Mouse (Mus musculus): Measurements from ENCODE around the gene Nfkb2.

Gene Nfkb2

DNA sequence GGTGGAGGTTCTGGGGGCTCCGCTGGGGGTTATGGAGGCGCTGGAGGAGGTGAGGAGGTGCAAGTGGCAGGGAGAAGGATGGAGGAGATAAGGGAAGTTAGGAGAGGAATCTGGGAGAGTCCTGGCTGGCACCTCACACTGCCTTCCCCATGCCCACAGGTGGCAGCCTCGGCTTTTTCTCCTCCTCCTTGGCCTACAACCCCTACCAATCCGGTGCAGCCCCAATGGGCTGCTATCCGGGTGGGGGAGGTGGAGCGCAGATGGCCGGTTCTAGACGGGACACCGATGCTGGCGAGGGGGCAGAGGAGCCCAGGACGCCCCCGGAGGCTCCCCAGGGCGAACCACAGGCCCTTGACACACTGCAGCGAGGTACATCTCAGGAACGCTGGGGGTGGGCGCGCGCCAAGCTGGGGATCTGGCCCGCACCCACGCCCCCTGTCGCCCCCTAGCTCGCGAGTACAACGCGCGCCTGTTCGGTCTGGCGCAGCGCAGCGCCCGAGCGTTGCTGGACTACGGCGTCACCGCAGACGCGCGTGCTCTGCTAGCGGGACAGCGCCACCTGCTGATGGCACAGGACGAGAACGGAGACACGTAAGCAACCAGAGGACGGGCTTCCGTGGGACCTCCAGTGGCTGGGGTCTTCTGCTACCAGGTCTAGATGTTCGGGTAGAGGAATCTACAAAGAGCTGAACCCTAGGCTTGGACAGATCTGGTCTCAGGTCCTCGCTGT lies 4.8 kb downstream of the Nfkb2 start:
- in situ Hi-C loops (cut with MseI, MboI) = no loop called here

- in situ Hi-C loops (cut with MseI, MboI) = no loop called here
Observed at GRCm38 (mm10) chr19:46309651-46310305, 5.7 kb downstream of the Nfkb2 start.

GRCm38 (mm10) chr19:46310312-46310865 lies 6.3 kb downstream of the Nfkb2 start:
- in situ Hi-C loops (cut with MseI, MboI) = no loop called here

- in situ Hi-C loops (cut with MseI, MboI) = no loop called here
Observed at GRCm38 (mm10) chr19:46311341-46311740, 7.2 kb downstream of the Nfkb2 start.

DNA sequence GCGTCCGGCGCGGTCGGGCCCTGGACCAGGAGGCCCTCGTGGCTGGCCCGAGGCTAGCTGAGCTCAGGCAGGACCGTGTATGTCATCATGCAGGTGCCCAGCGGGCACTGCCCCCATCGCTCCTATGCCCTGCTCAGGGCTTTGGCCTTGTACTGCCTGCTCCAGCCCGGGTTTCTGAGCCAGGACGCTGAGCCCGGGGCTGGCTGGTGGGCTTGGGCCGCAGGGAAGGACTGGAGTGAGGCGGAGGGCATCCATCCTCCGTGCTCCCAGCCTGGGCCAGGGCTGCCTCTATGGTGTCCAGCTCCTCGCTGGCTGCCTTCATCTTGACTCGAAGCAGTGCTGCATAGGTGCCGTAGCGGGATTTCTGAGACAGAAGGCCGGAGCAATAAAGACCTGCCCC lies 8.4 kb downstream of the Nfkb2 start:
- in situ Hi-C loops (cut with MseI, MboI) = no loop called here

GRCm38 (mm10) chr19:46313116-46313515 lies 9.0 kb downstream of the Nfkb2 start:
- in situ Hi-C loops (cut with MseI, MboI) = no loop called here

- in situ Hi-C loops (cut with MseI, MboI) = no loop called here
Observed at GRCm38 (mm10) chr19:46313591-46313990, 9.5 kb downstream of the Nfkb2 start.

- in situ Hi-C loops (cut with MseI, MboI) = no loop called here
Observed at GRCm38 (mm10) chr19:46314151-46314601, 10.1 kb downstream of the Nfkb2 start.

DNA sequence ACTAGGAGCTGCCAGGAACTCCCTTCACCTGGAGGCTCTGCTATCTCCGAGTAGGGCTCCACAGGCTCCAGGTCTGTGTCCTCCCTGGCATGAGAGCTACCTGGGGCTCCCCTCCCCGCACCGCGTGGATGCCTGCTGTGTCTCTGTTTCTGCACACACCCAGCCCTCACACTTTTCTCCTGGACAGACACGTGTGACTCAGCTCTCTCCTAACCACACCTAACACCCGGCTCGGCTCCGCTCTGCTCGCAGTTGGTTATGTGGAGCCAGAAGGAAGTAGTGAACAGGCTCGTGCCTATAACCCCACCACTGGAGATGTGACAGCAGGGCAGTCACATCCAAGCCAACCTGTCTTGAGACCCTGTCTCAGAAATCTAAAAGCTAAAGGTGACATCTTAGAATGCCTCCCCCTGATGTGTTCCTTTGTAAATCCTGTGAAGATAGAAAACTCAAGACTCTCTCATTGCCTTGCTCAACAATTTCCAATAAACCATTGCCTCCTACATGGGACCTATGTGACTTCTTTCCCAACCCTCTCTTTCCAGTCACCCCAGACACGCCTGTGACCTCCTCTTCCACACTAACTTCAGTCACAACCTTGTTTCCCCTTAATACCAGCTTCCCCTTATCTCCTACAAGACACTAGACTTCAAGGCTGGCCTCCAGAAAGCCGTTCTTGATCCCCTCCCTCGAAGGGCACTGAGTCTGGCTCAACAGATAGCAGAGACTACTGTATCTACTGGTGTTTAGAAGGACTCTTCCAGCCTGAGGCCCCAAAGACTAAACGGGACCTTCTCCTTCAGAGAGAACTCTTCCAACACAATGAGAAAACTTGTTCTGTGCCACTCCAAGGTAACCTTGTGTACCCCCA lies 11.0 kb downstream of the Nfkb2 start:
- in situ Hi-C loops (cut with MseI, MboI) = no loop called here

GRCm38 (mm10) chr19:46315752-46316610 lies 11.9 kb downstream of the Nfkb2 start:
- in situ Hi-C loops (cut with MseI, MboI) = no loop called here

DNA sequence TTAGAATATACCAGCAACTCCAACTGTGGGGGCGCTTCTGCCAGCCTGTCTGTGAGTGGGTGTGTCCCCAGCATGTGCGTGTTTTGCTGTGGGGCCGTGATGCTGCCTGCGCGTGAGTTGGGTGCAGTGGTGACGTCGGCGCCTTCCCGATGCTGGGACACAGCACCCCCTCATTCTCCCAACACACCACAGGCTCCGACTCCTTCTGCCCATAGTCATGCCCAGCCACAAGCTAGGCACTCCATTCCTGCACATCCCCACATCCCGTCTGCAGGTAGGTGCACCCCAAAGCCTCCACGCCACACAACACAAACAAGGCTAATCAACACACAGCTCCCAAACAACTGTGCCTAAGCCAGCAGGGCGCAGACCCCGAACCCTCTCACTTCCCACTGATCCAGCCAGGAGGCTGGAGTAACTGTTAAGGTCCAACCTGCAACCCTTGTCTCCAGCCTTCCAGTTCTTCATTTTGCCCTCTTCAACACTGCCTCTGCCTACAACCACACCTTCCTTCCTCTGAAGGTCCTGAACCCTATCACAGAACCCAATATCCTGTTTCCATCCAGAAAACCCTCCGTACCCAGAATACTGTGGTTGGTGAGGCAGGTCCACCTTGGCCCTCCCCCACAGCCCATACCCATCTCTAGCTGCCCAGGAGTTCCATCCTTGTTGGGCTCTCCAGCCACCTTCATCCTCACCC lies 12.9 kb downstream of the Nfkb2 start:
- in situ Hi-C loops (cut with MseI, MboI) = no loop called here

DNA sequence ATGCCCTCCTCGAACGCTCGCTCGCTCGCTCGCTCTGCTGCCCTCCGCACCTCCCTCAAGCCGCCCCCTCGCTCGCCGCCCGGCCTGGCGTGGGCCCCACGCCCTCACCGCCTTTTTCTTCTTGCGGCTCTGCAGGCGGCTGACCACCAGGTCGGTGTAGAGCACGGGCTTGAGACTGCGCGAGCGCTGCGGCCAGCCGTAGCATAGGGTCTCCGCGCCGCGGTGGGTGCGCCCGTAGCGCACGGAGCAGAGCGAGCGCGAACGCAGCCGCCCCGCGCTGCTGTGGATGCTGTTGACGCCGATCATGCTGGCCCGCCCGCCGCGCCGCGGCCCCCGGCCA lies 13.4 kb downstream of the Nfkb2 start:
- in situ Hi-C loops (cut with MseI, MboI) = no loop called here

DNA sequence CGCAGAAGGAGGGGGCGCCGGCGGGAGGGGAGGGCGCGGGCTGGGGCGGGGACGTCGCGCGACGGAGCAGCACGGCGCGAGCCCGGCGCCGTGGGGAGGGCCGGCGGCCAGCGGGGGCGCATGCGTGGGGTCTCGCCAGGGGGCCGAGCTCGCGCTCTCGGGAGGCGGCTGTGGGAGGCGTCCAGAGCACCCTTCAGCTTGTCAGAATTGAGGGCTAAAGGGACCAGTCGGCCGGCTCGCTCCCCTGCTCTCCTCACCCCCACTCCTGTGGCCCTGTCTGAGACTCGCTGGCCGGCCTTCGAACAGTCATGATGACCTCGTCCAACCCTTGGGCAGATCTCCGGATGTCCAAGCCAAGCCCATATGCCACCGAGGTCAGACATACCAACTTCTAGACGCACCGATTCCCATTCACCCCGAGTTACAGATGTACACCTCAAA lies 13.9 kb downstream of the Nfkb2 start:
- in situ Hi-C loops (cut with MseI, MboI) = no loop called here

GRCm38 (mm10) chr19:46318586-46319378 lies 14.7 kb downstream of the Nfkb2 start:
- in situ Hi-C loops (cut with MseI, MboI) = no loop called here

DNA sequence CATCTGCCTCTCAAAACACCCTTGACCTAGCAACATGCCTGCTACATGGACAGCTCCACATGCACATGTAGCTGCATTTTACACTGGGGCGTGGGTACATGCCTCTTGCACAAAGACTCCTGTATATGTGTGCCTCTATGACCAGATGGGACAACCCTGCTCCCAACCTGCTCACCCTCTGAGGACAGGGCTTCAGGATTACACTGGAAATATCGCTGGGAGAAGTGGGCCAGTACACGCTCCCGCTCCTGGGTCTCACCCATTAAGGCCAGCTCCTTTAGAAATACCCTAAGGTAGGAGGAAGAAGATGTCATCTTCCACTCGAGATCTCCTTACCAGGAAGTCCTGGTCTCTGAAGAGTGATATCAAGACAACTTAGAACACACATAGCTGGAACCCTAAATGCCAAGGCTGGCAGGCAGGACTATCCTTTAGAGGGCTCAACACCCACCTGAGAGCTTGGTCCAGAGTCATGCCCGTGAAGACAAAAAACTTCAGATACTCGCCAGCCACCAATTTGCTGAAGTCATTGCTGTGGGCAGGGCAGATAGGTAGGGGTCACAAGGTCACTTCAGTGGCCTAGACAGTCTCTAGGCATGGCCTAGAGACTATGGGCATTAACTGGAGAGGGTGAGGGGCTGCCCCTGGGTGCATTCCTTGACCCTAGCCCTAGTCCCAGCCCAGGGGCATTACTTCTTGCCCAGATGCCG lies 16.1 kb downstream of the Nfkb2 start:
- in situ Hi-C loops (cut with MseI, MboI) = no loop called here

GRCm38 (mm10) chr19:46321101-46321943 lies 17.2 kb downstream of the Nfkb2 start:
- in situ Hi-C loops (cut with MseI, MboI) = no loop called here

DNA sequence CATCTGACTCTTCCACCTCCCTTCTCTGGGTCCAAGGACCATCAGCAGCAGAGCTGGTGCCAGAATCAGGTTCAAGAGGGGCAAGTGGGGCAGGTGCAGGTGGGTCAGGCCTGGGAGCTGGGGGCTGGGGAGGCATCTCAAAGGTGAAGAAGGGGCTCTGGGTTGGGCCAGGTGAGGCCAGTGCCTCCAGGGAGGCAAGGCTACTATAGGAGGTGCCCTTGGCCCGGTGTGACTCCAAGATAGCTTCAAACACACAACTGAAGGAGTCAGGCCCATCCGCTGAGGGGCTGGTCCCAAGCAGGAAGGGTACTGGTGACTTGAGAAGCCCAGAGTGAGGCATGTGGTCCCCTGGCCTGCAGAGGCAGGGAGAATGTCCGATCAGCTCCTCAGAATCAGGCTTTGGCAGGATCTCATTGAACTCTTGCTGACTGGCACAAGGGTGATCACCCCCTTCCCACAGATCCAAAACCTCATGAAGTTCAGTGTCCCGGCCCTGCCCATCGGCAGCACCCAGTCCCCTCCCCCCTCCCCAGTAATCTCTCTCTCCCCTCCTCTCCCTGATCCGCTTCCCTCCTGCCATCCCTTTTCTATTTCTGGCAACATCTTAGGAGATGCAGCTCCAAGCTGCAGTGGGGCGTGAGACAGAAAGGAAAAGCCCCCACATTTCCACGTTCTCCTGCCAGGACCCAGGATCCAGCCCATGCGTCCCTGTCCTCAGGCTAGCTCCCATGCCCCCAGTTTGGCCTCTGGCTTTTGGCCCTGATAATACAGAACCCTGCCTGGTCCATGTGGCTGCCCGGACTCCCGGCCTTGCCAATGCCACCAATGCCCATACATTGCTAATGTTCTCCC lies 18.2 kb downstream of the Nfkb2 start:
- in situ Hi-C loops (cut with MseI, MboI) = no loop called here

All from mouse trophoblast stem cell (cell line).